Mouse (Mus musculus) bone marrow macrophage, adult 2 months (primary cell): ENCODE measurements around the gene Spock1.

Experiments used
- CTCF ChIP-seq: IDR thresholded peaks from 2 replicates; pipeline ENCODE4 v1.5.1; 2012; ENCODE audit warnings: low read depth, mild to moderate bottlenecking, low read length, moderate library complexity
- POLR2A ChIP-seq: IDR thresholded peaks from 2 replicates; pipeline ENCODE4 v1.6.1; 2012; ENCODE audit warnings: mild to moderate bottlenecking, low read depth, low read length, borderline replicate concordance

GRCm38 (mm10) chr13:57870058-57870457 is 38.1 kb downstream of the Spock1 start:
- TF ChIP-seq CTCF (no peak), POLR2A (no peak)
